Mouse (Mus musculus) heart, embryonic 13.5 days (tissue): ENCODE measurements around the gene Agap1. TPM values are rescaled to one million over a fixed set of nuclear protein-coding genes. Genes with fewer than 3 reads are reported as not detected.

Experiments used
- ATAC-seq: fragments of 200-750 bp; cut with Nextera tagmentation; 2 replicates; pipeline ENCODE4 v1.8.0; 2017; ENCODE audit warnings: moderate TSS enrichment; ENCODE audit not compliant: insufficient number of reproducible peaks, low FRiP score, low TSS enrichment; ENCODE audit errors: extremely low read depth
- H3K27ac ChIP-seq: fragments of 300-500 bp; sonication (generic); replicated peaks from 2 replicates; pipeline ENCODE4 v1.5.1; 2015; ENCODE audit warnings: moderate library complexity, mild to moderate bottlenecking, inconsistent platforms
- H3K27me3 ChIP-seq: fragments of 300-500 bp; sonication (generic); replicated peaks from 2 replicates; pipeline ENCODE4 v1.6.1; 2015; ENCODE audit warnings: mild to moderate bottlenecking, inconsistent platforms
- H3K36me3 ChIP-seq: fragments of 300-500 bp; sonication (generic); 2 replicates; pipeline ENCODE4 v1.6.1; 2015; ENCODE audit warnings: mild to moderate bottlenecking, inconsistent platforms
- H3K4me1 ChIP-seq: fragments of 300-500 bp; sonication (generic); 2 replicates; pipeline ENCODE4 v1.6.1; 2015; ENCODE audit warnings: inconsistent platforms
- H3K4me2 ChIP-seq: fragments of 300-500 bp; sonication (generic); 2 replicates; pipeline ENCODE4 v1.6.1; 2015; ENCODE audit warnings: inconsistent platforms, mild to moderate bottlenecking, moderate library complexity
- H3K4me3 ChIP-seq: fragments of 300-500 bp; sonication (generic); 2 replicates; pipeline ENCODE4 v1.5.1; 2015; ENCODE audit warnings: moderate library complexity, mild to moderate bottlenecking, inconsistent platforms
- H3K9ac ChIP-seq: fragments of 300-500 bp; sonication (generic); 2 replicates; pipeline ENCODE4 v1.6.1; 2015; ENCODE audit warnings: inconsistent platforms, mild to moderate bottlenecking, moderate library complexity
- H3K9me3 ChIP-seq: fragments of 300-500 bp; sonication (generic); 2 replicates; pipeline ENCODE4 v1.6.1; 2016; ENCODE audit warnings: inconsistent platforms
- WGBS: fragments of 180-500 bp; shearing (Covaris S2); methylation state at CpG from one replicate; pipeline ENCODE4 v1.1.7; 2015; ENCODE audit warnings: mixed read lengths; 5-methylcytosine and 5-hydroxymethylcytosine counted together
- polyA plus RNA-seq: library from polyadenylated mRNA; unstranded; fragments of >200 nt; fragmentation: Nextera tagmentation; extraction: Ambion mirVana; gene quantifications from 2 replicates; pipeline ENCODE4 v1.2.1, GENCODE M21; 2015

The Agap1 gene
- polyA plus RNA-seq, 1 experiment from 2014 or later, result 7.1 TPM

DNA sequence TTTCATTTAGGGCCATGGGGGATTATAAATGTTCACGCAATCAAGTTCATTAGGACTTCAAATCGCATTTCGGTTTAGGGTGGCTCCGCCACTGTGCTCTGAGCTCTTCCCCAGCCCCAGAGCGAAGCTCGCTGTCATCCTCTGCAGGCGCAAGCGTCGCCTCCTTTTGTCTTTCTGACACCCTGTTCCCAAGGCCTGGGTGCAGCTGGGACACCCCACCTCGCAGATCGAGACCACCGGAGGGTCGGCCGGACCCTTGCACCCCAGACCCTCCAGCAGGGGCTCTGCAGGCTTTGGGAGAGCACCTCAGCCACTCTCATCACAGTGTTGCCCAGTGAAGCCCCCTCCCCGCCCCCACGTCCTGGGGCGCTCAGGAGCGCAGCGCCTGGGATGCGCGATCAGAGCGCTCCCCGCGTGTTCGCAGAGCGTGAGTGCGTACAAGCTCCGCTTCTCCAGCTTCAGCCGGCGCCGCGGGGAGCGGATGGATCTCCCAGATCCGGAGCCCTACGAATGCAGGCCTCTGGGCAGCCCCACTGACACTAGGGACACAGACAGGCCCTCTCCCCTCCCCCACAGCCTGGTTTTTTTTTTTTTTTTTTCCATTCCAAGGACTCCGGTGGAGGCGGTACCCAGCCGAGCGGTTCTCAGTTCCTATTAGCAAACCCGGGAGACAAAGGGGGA is 487.2 kb downstream of the Agap1 start:
- peak overlapping the region; percentile 69 for H3K4me2 ChIP-seq
- H3K36me3 ChIP-seq, result no peaks in the 10 kb centered on the region
- H3K4me1 ChIP-seq, result peaks cover 24% of the 10 kb centered on the region
- no peak for ATAC-seq
- peak overlapping the region; percentile 53 for H3K9ac ChIP-seq
- H3K4me3 ChIP-seq, result peak overlapping the region; percentile 49
- no peaks in the 10 kb centered on the region for H3K9me3 ChIP-seq
- peaks cover 96% of the 10 kb centered on the region for H3K27me3 ChIP-seq
- WGBS, result under 1% methylated on average over 40 of the region's 40 CpGs
- H3K27ac ChIP-seq, result no peak overlapping the region

- H3K9ac ChIP-seq, result 0 out of 2 replicates have a peak overlapping the region, but pooled peaks have one; percentile 53
- H3K4me3 ChIP-seq, result peak overlapping the region; percentile 49
- H3K9me3 ChIP-seq, result no peaks in the 10 kb centered on the region
- H3K36me3 ChIP-seq, result no peaks in the 10 kb centered on the region
- peaks cover 24% of the 10 kb centered on the region for H3K4me1 ChIP-seq
- H3K27ac ChIP-seq, result no peak overlapping the region
- 5% methylated on average over 15 of the region's 15 CpGs for WGBS
- no peak for ATAC-seq
- peaks cover 96% of the 10 kb centered on the region for H3K27me3 ChIP-seq
- peak overlapping the region; percentile 69 for H3K4me2 ChIP-seq
Measured at GRCm38 (mm10) chr1:89942395-89942976, 487.9 kb downstream of the Agap1 start.

DNA sequence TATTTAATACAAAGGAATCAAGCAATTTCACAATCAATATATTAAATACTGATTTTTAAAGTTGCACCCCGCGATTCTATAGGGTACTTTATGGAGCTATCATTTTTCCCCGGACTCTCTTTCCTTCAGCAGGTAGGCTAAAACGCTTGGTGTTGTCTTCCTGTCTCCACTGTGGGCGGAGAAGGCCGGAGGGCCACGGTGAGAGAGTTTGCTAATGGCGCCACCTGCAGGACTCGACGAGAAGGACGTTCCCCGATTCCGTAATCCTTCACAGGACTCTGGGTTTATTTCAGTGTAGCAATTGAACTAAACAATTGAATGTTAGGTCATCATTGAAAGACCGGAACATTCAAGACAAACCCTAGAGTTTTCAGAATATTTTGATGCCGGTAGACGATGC is 488.6 kb downstream of the Agap1 start:
- no peak overlapping the region for H3K9ac ChIP-seq
- H3K9me3 ChIP-seq, result no peaks in the 10 kb centered on the region
- no peak for ATAC-seq
- H3K4me3 ChIP-seq, result 0 out of 2 replicates have a peak overlapping the region, but pooled peaks have one; percentile 9
- WGBS, result 3% methylated on average over 16 of the region's 16 CpGs
- peaks cover 24% of the 10 kb centered on the region for H3K4me1 ChIP-seq
- H3K4me2 ChIP-seq, result peak overlapping the region; percentile 69; the same call in 1 of the 2 replicates
- no peaks in the 10 kb centered on the region for H3K36me3 ChIP-seq
- H3K27ac ChIP-seq, result no peak overlapping the region
- peaks cover 96% of the 10 kb centered on the region for H3K27me3 ChIP-seq
